Mouse (Mus musculus) NIH3T3 (cell line): ENCODE data around the gene Rpl4.
"Not testable (repeated sequence)": the region's sequence is repeated elsewhere in the genome, so short reads cannot be mapped to it uniquely, and the experiment has no call there.

ENCODE experiments used
- DNase-seq: peaks from one replicate; pipeline ENCODE4 v3.0.0-alpha.2; 2012; ENCODE audit warnings: low read depth

Gene Rpl4

DNA sequence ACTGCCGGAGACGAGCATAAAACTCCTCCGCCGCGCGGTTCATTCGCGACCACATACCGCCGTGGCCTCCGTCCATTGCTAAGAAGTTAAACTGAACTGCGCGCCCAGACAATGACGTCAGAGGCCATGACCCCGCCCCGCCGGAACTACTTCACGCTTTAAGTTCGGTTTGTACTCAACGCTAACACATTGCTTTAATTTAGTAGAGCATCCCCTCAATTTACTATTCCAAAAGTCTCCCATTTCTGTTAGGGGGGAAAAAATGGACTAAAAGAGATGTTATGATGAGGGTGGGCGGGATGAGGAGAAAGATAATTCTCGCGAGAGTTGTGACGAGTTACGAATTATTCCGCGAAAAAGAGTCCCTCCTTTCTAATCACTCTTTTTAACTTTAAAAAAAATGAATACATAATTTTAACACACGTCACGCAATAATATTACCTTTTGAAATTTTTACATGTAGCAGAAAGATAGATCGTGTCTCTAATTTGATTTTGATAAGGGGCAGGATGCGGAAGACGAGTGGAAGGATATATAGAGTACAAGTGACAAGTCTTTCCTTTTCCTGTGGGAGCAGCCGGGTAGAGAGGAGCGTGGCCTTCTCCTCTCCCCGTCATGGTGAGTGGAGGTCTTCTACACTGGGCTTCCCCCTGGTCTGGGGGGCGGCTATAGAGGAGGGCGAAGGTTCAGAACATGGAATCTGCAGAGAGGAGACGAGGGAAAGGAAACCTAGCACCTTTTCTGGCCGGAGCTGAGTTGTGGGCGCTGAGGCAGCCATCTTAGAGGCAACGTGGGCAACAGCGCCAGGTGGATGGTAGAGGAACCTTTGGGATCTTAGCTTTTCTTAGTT lies at the start of gene Rpl4, which contains the start of gene Zwilch:
TSS of gene Rpl4 (plus strand) at position 560 of the 850 bp plus-strand sequence.
TSS of gene Zwilch (minus strand) at position 289 of the 850 bp plus-strand sequence.
- DNase-seq, result peak; percentile 88

GRCm38 (mm10) chr9:64124846-64125245 lies 48.3 kb upstream of the Rpl4 start:
- DNase-seq, result peak; percentile 36

DNA sequence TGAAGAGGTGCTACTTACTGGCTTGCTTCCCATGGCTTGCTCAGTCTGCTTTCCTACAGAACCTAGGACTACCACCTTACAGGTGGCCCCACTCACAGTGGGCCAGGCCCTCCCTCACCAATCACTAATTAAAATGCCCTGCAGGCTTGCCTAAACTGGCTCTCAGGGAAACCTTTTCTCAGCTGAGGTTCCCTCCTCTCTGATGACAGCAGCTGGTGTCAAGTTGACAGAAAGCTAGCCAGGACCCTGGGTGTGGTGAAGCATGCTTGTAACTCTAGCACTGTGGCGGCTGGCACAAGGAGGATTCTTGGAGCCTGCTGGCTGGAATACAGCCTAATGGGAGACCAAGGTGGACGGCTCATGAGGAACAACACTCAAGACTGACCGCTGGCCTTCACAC lies 47.9 kb upstream of the Rpl4 start:
- peak; percentile 30 for DNase-seq

GRCm38 (mm10) chr9:64126121-64126520 lies 47.1 kb upstream of the Rpl4 start:
- DNase-seq, result no peak

DNA sequence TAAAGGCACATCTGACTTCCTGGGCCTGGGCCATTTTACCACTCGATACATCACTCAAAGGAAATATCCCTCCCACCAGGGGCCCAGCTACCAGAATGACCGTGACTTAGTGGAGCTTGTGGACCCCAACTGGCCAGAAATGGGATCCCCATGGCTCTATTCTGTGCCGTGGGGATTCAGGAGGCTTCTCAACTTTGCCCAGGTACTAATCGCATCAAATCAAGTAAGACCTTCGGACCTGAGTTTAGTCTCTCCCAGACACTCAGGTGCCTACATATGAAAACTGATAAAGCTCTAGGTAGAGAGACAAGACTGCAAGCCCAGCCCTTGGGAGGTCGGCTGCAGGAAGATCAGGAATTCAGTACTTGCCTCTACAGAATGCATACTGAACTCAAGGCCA lies 41.6 kb upstream of the Rpl4 start:
- no peak for DNase-seq

DNA sequence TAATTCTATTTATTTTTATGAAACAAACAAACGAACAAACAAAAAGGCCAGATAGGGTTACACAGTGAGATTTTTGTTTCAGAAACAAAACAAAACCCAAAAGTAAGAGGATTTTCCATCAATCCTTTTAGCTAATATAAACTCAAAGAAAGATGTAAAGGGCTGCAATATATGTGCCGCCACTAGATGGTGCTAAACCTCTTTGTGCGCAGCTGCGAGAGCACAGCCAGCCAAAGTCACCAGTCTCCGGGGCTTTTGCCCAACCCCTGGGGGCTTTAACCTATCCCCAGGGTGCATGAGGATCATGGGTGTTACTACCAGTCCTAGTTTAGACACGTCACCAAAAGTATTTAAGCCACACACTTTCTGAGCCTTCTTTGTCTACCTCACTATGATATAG lies 34.3 kb upstream of the Rpl4 start:
- peak; percentile 72 for DNase-seq

DNA sequence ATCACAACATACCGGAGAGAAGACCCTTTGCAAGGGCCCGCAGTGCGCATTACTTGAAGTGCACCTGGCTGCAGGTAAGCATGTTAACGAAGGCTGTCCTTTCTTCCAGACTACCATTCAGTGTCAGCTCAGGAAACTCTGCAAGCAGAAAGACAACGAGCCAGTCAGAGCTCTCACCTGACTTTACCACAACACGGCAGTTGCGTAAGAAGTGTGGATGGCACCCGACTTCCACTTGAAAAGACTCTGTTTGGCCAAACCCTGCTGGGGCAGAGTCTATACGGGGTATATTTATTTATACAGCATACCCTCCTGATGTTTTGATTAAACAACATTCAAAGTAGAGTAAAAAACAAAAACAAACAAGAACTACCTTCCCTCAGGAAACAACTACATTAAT lies 33.3 kb upstream of the Rpl4 start:
- DNase-seq, result no peak

DNA sequence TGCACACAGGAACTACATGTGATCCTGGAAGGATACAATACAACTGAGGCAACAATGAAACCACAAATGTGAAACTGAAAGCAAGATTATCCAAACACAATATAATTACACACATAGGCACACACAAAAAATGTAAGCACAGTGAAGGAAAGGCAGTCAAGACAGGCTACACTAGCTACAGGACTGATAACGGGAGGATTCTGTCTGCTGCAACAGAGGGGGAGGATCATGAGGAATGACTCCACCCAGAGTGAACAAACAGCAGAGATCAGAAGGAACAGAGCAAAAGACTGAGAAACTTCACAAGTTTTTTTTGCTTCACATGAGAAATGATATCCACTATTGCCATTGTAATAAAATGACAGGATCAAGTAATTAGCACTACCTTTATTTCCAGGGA lies 16.5 kb upstream of the Rpl4 start:
- no peak for DNase-seq

- no peak for DNase-seq
Measured at GRCm38 (mm10) chr9:64160471-64160870, 12.7 kb upstream of the Rpl4 start.

DNA sequence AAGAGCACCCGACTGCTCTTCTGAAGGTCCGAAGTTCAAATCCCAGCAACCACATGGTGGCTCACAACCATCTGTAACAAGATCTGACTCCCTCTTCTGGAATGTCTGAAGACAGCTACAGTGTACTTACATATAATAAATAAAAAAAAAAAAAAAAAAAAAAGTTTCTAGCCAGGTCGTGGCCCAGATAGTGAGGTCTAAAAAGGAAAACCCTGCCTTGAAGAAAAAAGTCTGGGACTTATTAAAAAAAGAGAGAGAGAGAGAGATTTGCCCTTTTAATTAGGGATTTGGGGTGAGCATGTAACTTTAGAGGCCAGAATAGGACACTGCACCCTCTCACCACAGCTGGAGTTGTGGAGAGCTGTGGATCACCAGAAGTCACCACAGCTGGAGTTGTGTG lies 3.2 kb upstream of the Rpl4 start:
- not testable (repeated sequence) for DNase-seq

- no peak for DNase-seq
Measured at GRCm38 (mm10) chr9:64172145-64172815, 895 bp upstream of the Rpl4 start.

DNA sequence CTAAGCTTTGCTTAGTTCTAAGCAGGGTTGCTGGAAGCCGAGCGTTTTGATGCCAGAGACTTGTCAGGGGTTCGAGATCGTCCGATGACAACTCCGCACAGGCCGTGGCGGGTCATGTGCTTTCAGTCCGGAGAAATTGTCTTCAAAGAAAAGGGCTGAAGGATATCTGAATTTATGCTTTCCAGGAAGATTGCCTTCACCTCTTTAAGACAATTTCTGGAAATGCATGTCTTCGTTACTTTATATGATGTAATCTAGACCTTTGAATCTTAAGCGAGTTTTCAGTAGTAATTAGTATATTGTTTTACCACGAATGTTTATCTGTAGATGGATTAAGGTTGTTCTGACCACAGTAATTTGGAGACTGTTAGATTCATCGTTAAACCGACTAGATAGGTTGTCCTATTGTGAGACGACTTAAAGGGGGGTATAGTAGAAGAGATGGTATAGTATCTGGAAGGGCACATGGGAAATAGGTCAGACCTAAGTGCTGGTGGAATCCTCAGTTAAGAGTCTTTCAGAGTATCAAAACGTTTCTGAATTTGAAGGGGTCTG lies 568 bp downstream of the Rpl4 start:
- no peak for DNase-seq

DNA sequence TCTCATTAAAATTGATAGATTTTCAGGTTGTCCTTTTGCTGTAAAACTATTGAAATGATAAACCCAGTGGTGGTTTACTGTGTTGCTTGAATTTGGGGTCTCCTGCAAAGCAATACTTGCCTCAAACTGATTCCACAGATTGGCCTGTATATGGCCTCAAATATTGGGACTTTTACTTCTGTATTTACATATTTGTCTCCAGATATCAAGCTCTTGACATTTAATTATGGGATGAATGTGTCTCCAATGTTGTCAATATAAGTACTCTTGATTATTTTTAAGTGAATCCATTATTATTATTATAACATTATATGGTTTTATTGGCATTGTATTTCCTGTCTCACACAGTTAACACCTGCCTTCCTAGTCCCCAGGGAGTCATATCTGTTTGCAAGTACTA lies 1.2 kb downstream of the Rpl4 start:
- no peak for DNase-seq

- DNase-seq, result peak; percentile 14
Measured at GRCm38 (mm10) chr9:64174766-64175165, 1.6 kb downstream of the Rpl4 start.

DNA sequence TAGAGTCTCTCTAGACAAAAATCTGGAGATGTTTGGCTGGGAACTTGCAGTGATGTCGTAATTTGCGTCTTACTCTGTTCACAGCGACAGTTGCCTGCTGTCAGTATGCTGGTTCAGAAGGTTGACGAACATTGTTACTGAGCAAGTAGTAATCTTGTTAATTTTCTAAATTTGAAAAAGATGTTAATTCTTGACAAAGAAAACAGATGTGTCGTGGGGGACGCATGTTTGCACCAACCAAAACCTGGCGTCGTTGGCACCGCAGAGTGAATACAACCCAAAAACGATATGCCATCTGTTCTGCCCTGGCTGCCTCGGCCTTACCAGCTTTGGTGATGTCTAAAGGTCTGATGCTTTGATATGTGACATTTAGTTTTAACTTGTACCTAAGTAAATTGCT lies 2.2 kb downstream of the Rpl4 start:
- DNase-seq, result no peak

DNA sequence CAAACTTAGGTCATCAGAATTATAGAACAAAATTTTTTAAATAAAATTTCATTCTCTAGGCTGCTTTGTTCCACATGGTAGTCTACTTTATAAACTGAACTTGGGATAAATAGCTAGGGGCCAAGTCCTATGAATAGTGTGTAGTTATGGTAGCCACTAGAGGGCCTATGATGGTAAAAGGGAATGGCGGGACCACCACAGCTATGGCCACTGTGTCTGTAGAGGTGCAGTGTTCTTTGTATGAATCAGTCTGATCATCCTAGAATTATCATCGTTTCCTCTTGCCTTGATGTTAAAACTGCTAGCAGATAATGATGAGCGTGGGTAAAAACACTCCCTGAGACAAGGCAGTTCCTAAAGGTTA lies 5.4 kb downstream of the Rpl4 start:
- peak; percentile 54 for DNase-seq

GRCm38 (mm10) chr9:64178974-64179646 lies 5.9 kb downstream of the Rpl4 start, which contains the start of gene Snapc5:
Gene Snapc5 (plus strand): TSS chr9:64179274.
- DNase-seq, result peak; percentile 95

GRCm38 (mm10) chr9:64183295-64183694 lies 10.1 kb downstream of the Rpl4 start:
- DNase-seq, result not testable (repeated sequence)

DNA sequence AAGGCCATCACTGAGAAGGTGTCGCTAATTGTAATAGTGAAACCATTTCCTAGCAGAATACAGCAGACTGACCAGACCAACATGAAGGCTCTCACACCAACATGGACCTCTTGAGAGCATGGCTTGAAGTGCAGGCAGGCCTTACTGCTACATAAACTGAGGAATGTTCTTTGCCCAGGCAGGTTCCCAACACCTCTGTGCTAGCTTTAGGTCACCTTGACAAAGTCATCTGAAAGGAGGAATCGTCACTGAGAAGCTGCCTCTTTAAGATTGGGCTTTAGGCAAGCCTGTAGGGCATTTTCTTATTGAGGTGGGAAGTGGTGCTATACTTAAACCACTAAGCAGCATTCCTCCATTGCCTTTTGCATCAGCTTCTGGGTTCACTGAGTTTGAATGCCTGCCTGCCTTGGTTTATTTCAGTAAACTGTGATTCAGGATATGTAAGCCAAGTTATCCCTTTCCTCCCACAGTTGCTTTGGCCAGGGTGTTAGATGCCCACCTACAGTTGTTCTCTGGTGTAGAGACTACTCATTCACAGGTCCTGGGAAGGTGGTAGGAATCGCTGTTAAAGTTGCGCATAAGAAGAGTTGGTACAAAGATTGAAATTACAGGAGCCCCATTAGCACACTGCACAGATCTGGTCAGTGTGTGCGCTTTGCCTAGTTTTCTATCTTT lies 11.1 kb downstream of the Rpl4 start:
- no peak for DNase-seq

DNA sequence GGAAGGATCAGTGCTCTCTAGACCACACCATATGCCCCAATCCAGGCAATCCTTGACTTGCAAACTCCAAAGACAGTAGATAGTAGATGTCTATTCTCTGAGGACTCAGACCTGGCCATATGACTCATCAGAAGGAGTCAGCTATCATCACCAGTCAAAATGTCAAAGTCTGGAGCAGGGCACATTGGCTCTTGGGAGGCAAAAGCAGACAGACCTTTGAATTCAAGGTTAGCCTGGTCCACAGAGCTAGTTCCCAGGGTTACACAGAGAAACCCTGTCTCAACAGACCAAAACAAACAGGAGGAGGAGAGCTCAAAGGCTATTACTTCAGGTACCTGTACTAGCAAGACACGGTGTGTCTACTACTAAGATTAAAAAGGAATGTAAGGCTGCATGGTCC lies 20.7 kb downstream of the Rpl4 start:
- no peak for DNase-seq

GRCm38 (mm10) chr9:64195554-64195953 lies 22.4 kb downstream of the Rpl4 start:
- no peak for DNase-seq

DNA sequence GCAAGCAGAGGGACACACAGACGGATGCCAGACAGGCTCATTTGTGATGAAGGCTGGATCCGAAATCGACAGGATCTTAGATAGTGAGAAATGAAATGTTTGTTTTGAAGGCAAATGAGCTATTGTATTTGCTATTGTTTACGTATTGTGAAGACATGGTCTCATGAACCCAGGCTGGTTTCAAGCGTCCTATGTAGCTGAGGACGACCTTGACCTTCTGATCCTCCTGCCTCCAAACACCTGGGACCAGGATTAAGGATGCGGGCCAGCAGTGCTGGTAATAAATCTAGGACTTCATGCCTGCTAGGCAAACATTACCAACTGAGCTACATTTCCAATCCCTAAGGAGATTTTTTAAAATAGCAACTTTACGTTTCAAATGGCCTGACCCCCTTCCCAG lies 24.3 kb downstream of the Rpl4 start:
- DNase-seq, result no peak
